Mouse (Mus musculus): ENCODE data around the gene Pygb.

DNA sequence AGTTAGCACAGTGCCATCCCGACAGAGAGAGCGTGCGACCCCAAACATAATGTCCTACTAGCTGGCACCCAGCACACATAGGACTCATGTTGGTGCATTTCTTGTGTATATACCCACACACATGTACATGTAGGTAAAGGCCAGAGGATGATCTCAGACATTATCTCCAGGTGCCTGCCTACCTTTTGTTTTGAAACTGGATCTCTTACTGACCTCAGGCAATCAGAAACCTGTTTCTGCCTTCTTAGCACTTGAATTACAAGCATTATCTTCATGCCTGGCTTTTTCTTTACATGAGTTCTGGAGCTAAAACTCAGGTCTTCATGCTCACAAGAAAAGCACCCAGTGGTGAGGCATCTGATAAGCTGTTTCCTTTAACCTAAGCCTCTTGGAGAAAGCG lies 49.4 kb downstream of the Pygb start:
- TF ChIP-seq HCFC1 (IDR thresholded peaks at IDR 0.05; ENCODE audit: borderline replicate concordance, insufficient read depth, low read length), result no peak
- no peak for TF ChIP-seq CHD2 (IDR thresholded peaks at IDR 0.05; ENCODE audit: low read depth, low read length)
- no peak for TF ChIP-seq ZC3H11A (IDR thresholded peaks at IDR 0.05; ENCODE audit: borderline replicate concordance, low read depth, low read length)
